17 mouse cellular contexts compared by ENCODE assay signal in genomic region chr3:147183656-147184290, GRCm38 (mm10).
A peak's percentile ranks its signal among the peaks of the same experiment; 100 is the strongest.
DNase-seq lines count a peak whose midpoint lies in the region; ATAC-seq and TF ChIP-seq lines count a peak whose summit lies in the region.
"Had no signal": no experiment of that assay in that cellular context is flagged by ENCODE, and none has a peak within 500 bp of the region (broad histone marks: within the 10 kb centered on the region; RNA-seq: fewer than 3 reads in every experiment).

No protein-coding gene starts in this region.

- TF ChIP-seq POLR2A in embryonic fibroblast, embryonic 13.5 days (IDR thresholded peaks at IDR 0.05; ENCODE audit: low read depth, low read length): no peak

- H3K9me3 ChIP-seq in hindbrain, embryonic 13.5 days: no peaks in the 10 kb centered on the region
- H3K9me3 ChIP-seq in hindbrain, embryonic 10.5 days: no peaks in the 10 kb centered on the region
- H3K9me3 ChIP-seq in intestine, embryonic 16.5 days (ENCODE audit: control insufficient read depth, low read length): no peaks in the 10 kb centered on the region
- H3K9me3 ChIP-seq: heart, embryonic 10.5 days; limb, embryonic 13.5 days; stomach, embryonic 15.5 days had no signal

- no peak overlapping the region for H3K4me2 ChIP-seq in hindbrain, embryonic 13.5 days
- H3K4me2 ChIP-seq in intestine, embryonic 16.5 days (ENCODE audit: low read depth, low read length): no peak overlapping the region
- H3K4me2 ChIP-seq: limb, embryonic 13.5 days; stomach, embryonic 15.5 days had no signal

- TF ChIP-seq CTCF in embryonic fibroblast, embryonic 13.5 days (IDR thresholded peaks at IDR 0.05; ENCODE audit: borderline replicate concordance, insufficient read depth, low read length): no peak

- H3K27me3 ChIP-seq in hindbrain, embryonic 13.5 days: 0 out of 2 replicates have a peak, but pooled peaks cover 7% of the 10 kb centered on the region
- H3K27me3 ChIP-seq in hindbrain, embryonic 10.5 days (ENCODE audit: insufficient read depth, poor library complexity, severe bottlenecking): peaks cover 15% of the 10 kb centered on the region
- H3K27me3 ChIP-seq in intestine, embryonic 16.5 days (replicated peaks; ENCODE audit: control insufficient read depth, insufficient read depth, low read length): no peaks in the 10 kb centered on the region; the same call in 1 of the 2 replicates

- H3K4me3 ChIP-seq in hindbrain, embryonic 13.5 days: no peak overlapping the region
- no peak overlapping the region for H3K4me3 ChIP-seq in hindbrain, embryonic 10.5 days
- H3K4me3 ChIP-seq in embryonic fibroblast, embryonic 13.5 days (ENCODE audit: insufficient read depth, low read length): no peak overlapping the region
- no peak overlapping the region for H3K4me3 ChIP-seq in intestine, embryonic 16.5 days (ENCODE audit: low read length)
- H3K4me3 ChIP-seq: heart, embryonic 10.5 days; limb, embryonic 13.5 days; myocyte; stomach, embryonic 15.5 days had no signal

- H3K9ac ChIP-seq in hindbrain, embryonic 13.5 days: no peak overlapping the region
- no peak overlapping the region for H3K9ac ChIP-seq in intestine, embryonic 16.5 days (ENCODE audit: low read depth, low read length)
- H3K9ac ChIP-seq: limb, embryonic 13.5 days; liver, embryonic 14.5 days; stomach, embryonic 15.5 days had no signal

- peaks cover 33% of the 10 kb centered on the region for H3K4me1 ChIP-seq in hindbrain, embryonic 13.5 days (replicated peaks)
- peaks cover 38% of the 10 kb centered on the region for H3K4me1 ChIP-seq in hindbrain, embryonic 10.5 days (replicated peaks)
- no peaks in the 10 kb centered on the region for H3K4me1 ChIP-seq in embryonic fibroblast, embryonic 13.5 days (ENCODE audit: control insufficient read depth, insufficient read depth, low read length)
- H3K4me1 ChIP-seq in intestine, embryonic 16.5 days (ENCODE audit: control insufficient read depth, insufficient read depth, low read length): peaks cover 8% of the 10 kb centered on the region

- H3K27ac ChIP-seq in hindbrain, embryonic 13.5 days: peak overlapping the region; percentile 26; the same call in 1 of the 2 replicates
- H3K27ac ChIP-seq in hindbrain, embryonic 10.5 days: no peak overlapping the region
- H3K27ac ChIP-seq in embryonic fibroblast, embryonic 13.5 days (ENCODE audit: insufficient read depth, low read length): peak overlapping the region; percentile 20; the same call in 1 of the 2 replicates
- no peak overlapping the region for H3K27ac ChIP-seq in intestine, embryonic 16.5 days (ENCODE audit: low read length)
- H3K27ac ChIP-seq: heart, embryonic 10.5 days; limb, embryonic 13.5 days; liver, embryonic 14.5 days; stomach, embryonic 15.5 days had no signal

- 57% methylated on average over 11 of the region's 11 CpGs for whole genome bisulfite sequencing in hindbrain, embryonic 13.5 days
- 71% methylated on average over 11 of the region's 11 CpGs for WGBS in hindbrain, embryonic 10.5 days
- WGBS in intestine, embryonic 16.5 days: 74% methylated on average over 11 of the region's 11 CpGs

- ATAC-seq in hindbrain, embryonic 13.5 days (ENCODE audit: low FRiP score): no peak
- no peak for ATAC-seq in intestine, embryonic 16.5 days

- no peak for DNase-seq in hindbrain, embryonic 10.5 days (ENCODE audit: low spot score)
- DNase-seq in retina, postnatal 1 day: peak; percentile 27
- DNase-seq in retina, embryonic 14.5 days (ENCODE audit: low spot score): no peak
- no peak for DNase-seq in adrenal gland, postnatal 14 days
- DNase-seq: adrenal gland, postnatal 10 days; cerebellum, adult 18-20 months; gastrocnemius, postnatal 36 days; heart, postnatal 10 days; thymus, adult 2 months had no signal

- H3K36me3 ChIP-seq in hindbrain, embryonic 13.5 days: no peaks in the 10 kb centered on the region
- no peaks in the 10 kb centered on the region for H3K36me3 ChIP-seq in hindbrain, embryonic 10.5 days
- no peaks in the 10 kb centered on the region for H3K36me3 ChIP-seq in intestine, embryonic 16.5 days (ENCODE audit: control insufficient read depth, insufficient read depth, low read length)
- H3K36me3 ChIP-seq: heart, embryonic 10.5 days; limb, embryonic 13.5 days; stomach, embryonic 15.5 days had no signal

Comparison
In these comparisons a context has a peak if more than half of its experiments do, and no peak if none do; other contexts are left out.
1. H3K27ac ChIP-seq: peak in hindbrain, embryonic 13.5 days (single experiment) and embryonic fibroblast, embryonic 13.5 days (single experiment); none in hindbrain, embryonic 10.5 days (single experiment) and intestine, embryonic 16.5 days (single experiment).